Mouse (Mus musculus) G1E (cell line): ENCODE measurements around the gene Plcb1.

Experiments
- CTCF ChIP-seq: IDR thresholded peaks from 2 replicates; pipeline ENCODE4 v1.5.1; 2012; ENCODE audit warnings: low read depth, low read length, inconsistent platforms, mixed read lengths
- GATA1 ChIP-seq: IDR thresholded peaks from 2 replicates; pipeline ENCODE4 v1.6.1; 2012; ENCODE audit warnings: borderline replicate concordance, low read length, inconsistent platforms, mixed read lengths

DNA sequence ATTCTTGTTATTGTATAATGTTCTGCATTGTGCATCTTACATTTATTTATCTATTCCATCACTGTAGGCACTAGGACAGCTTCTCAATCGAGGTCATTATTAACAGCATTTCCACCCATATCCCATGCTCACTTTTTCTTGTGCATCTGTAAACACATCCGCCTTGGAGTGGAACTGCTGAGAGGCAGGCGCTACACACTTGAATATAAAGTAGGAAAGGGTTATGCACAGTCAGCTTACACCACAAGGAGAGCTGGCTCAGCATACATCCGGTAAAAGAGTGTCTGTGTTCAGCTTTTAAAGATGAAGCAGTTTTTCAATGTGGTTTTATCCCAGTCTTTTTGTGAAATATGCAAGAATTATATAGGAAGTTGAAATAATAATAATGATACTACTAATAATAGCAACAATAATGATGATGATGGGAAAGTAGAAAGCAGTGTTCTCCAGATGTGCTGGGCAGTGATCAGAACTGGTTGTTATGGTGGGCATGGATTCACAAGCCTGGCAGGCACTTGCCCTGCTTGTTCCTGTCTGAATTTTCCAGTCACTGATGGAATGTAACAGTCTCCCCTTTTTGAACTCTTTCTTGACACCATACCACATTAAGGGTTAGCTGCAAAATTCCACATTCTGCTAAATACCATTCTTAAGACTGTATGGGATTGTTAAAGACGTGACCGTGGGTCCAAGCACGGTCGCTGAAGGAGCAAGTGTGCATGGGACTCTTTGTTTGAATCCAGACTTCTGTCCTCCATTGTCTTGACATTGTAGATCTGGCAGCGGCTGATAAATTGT is 86.0 kb downstream of the Plcb1 start:
- TF ChIP-seq GATA1 (no peak), CTCF (no peak)
